Mouse (Mus musculus): ENCODE data around the gene B4galt5.

- TF ChIP-seq CTCF (IDR thresholded peaks at IDR 0.05; ENCODE audit: borderline replicate concordance, insufficient read depth, low read depth, low read length) (no peak), POLR2A (IDR thresholded peaks at IDR 0.05; ENCODE audit: borderline replicate concordance, insufficient read depth, low read length) (no peak)
Measured at GRCm38 (mm10) chr2:167257790-167258189, 91.2 kb downstream of the B4galt5 start.
